Comparison of ENCODE assay signal across 30 mouse cellular contexts in genomic region chr5:5501583-5501982, GRCm38 (mm10). TPM values are rescaled to one million over a fixed set of nuclear protein-coding genes. Genes with fewer than 3 reads are reported as not detected.
DNase-seq lines count a peak whose midpoint lies in the region; ATAC-seq and TF ChIP-seq lines count a peak whose summit lies in the region.
"Had no signal": no experiment of that assay in that cellular context is flagged by ENCODE, and none has a peak within 500 bp of the region (broad histone marks: within the 10 kb centered on the region; RNA-seq: fewer than 3 reads in every experiment).

No protein-coding gene starts in this region.

- H3K4me3 ChIP-seq in hindbrain, postnatal 0 days (ENCODE audit: low read length), result no peak overlapping the region
- no peak overlapping the region for H3K4me3 ChIP-seq in hindbrain, embryonic 14.5 days (replicated peaks; ENCODE audit: low read length)
- no peak overlapping the region for H3K4me3 ChIP-seq in C2C12 (ENCODE audit: insufficient read depth, poor library complexity, severe bottlenecking)
- no peak overlapping the region for H3K4me3 ChIP-seq in forebrain, embryonic 16.5 days (replicated peaks; ENCODE audit: low read length)
- H3K4me3 ChIP-seq: embryonic facial prominence, embryonic 10.5 days; heart, embryonic 10.5 days; hindbrain, embryonic 10.5 days; liver, embryonic 15.5 days; neural tube, embryonic 13.5 days had no signal

- no peaks in the 10 kb centered on the region for H3K4me1 ChIP-seq in hindbrain, postnatal 0 days (ENCODE audit: insufficient read depth, low read length)
- H3K4me1 ChIP-seq in hindbrain, embryonic 14.5 days (replicated peaks; ENCODE audit: control insufficient read depth, insufficient read depth, low read length), result no peaks in the 10 kb centered on the region
- peaks cover 12% of the 10 kb centered on the region for H3K4me1 ChIP-seq in forebrain, embryonic 16.5 days (replicated peaks; ENCODE audit: control insufficient read depth, insufficient read depth, low read length)
- H3K4me1 ChIP-seq: embryonic facial prominence, embryonic 10.5 days; heart, embryonic 10.5 days; hindbrain, embryonic 10.5 days; liver, embryonic 15.5 days; neural tube, embryonic 13.5 days had no signal

- H3K27me3 ChIP-seq in hindbrain, postnatal 0 days (ENCODE audit: insufficient read depth, low read length), result no peaks in the 10 kb centered on the region
- no peaks in the 10 kb centered on the region for H3K27me3 ChIP-seq in hindbrain, embryonic 14.5 days (ENCODE audit: control insufficient read depth, insufficient read depth, low read length)
- H3K27me3 ChIP-seq in C2C12 (ENCODE audit: control insufficient read depth, insufficient read depth, insufficient read length), result no peaks in the 10 kb centered on the region
- H3K27me3 ChIP-seq in forebrain, embryonic 16.5 days (replicated peaks; ENCODE audit: control insufficient read depth, insufficient read depth, low read length), result no peaks in the 10 kb centered on the region; the same call in 1 of the 2 replicates
- H3K27me3 ChIP-seq: liver, embryonic 15.5 days; neural tube, embryonic 13.5 days had no signal

- no peak overlapping the region for H3K4me2 ChIP-seq in hindbrain, postnatal 0 days (ENCODE audit: low read depth, low read length)
- H3K4me2 ChIP-seq in hindbrain, embryonic 14.5 days (replicated peaks), result no peak overlapping the region
- H3K4me2 ChIP-seq in forebrain, embryonic 16.5 days (ENCODE audit: low read length), result no peak overlapping the region
- H3K4me2 ChIP-seq: liver, embryonic 15.5 days; neural tube, embryonic 13.5 days had no signal

- H3K9me3 ChIP-seq in hindbrain, postnatal 0 days (ENCODE audit: low read length), result no peaks in the 10 kb centered on the region
- H3K9me3 ChIP-seq in hindbrain, embryonic 14.5 days (ENCODE audit: control insufficient read depth, low read length), result no peaks in the 10 kb centered on the region
- H3K9me3 ChIP-seq in forebrain, embryonic 16.5 days (ENCODE audit: control insufficient read depth, low read length), result no peaks in the 10 kb centered on the region
- H3K9me3 ChIP-seq: embryonic facial prominence, embryonic 10.5 days; heart, embryonic 10.5 days; hindbrain, embryonic 10.5 days; liver, embryonic 15.5 days; neural tube, embryonic 13.5 days had no signal

- no peak overlapping the region for H3ac ChIP-seq in C2C12 (ENCODE audit: control insufficient read depth, insufficient read length, low read depth)

- H3K27ac ChIP-seq in hindbrain, postnatal 0 days, result no peak overlapping the region
- H3K27ac ChIP-seq in hindbrain, embryonic 14.5 days, result no peak overlapping the region
- no peak overlapping the region for H3K27ac ChIP-seq in forebrain, embryonic 16.5 days (ENCODE audit: low read length)
- H3K27ac ChIP-seq: embryonic facial prominence, embryonic 10.5 days; heart, embryonic 10.5 days; hindbrain, embryonic 10.5 days; liver, embryonic 15.5 days; neural tube, embryonic 13.5 days had no signal

- peaks cover 5% of the 10 kb centered on the region for H3K79me3 ChIP-seq in C2C12 (ENCODE audit: low read depth)

- H3K36me3 ChIP-seq in hindbrain, postnatal 0 days (ENCODE audit: insufficient read depth, low read length), result no peaks in the 10 kb centered on the region
- no peaks in the 10 kb centered on the region for H3K36me3 ChIP-seq in hindbrain, embryonic 14.5 days (replicated peaks; ENCODE audit: control insufficient read depth, insufficient read depth)
- peaks cover 37% of the 10 kb centered on the region for H3K36me3 ChIP-seq in C2C12 (ENCODE audit: control insufficient read depth, insufficient read depth)
- no peaks in the 10 kb centered on the region for H3K36me3 ChIP-seq in forebrain, embryonic 16.5 days (ENCODE audit: control insufficient read depth, insufficient read depth)
- H3K36me3 ChIP-seq: liver, embryonic 15.5 days; neural tube, embryonic 13.5 days had no signal

- peaks cover 12% of the 10 kb centered on the region for H3K79me2 ChIP-seq in C2C12 (ENCODE audit: control insufficient read depth, insufficient read depth)

- 60% methylated on average over 2 of the region's 2 CpGs for WGBS in hindbrain, postnatal 0 days
- WGBS in hindbrain, embryonic 14.5 days, result 78% methylated on average over 2 of the region's 2 CpGs
- 51% methylated on average over 2 of the region's 2 CpGs for WGBS in forebrain, embryonic 16.5 days

- DNase-seq in adrenal gland, postnatal 10 days, result peak; percentile 16
- no peak for DNase-seq in adrenal gland, postnatal 14 days
- peak; percentile 23 for DNase-seq in hindbrain, postnatal 0 days (ENCODE audit: low spot score)
- DNase-seq in hindbrain, embryonic 14.5 days (ENCODE audit: low spot score), result no peak
- DNase-seq in urinary bladder, postnatal 4 days (ENCODE audit: low spot score in 2 of 2), result no peak
- DNase-seq: adrenal gland, postnatal 25 days; cerebellum, adult 11 months; cerebellum, adult 9-11 months; gastrocnemius, postnatal 36 days; kidney, adult 18-20 months; layer of hippocampus, adult 9-11 months; midbrain, embryonic 14.5 days; thymus, postnatal 36 days had no signal

- no peak for ATAC-seq in hindbrain, postnatal 0 days
- no peak for ATAC-seq in hindbrain, embryonic 14.5 days (ENCODE audit: low FRiP score)
- peak; percentile 72 for ATAC-seq in forebrain, embryonic 16.5 days
- no peak for ATAC-seq in inflammation-experienced regulatory T-cells, adult 6 months

- no peak for TF ChIP-seq CTCF in hindbrain, postnatal 0 days (IDR thresholded peaks at IDR 0.05; ENCODE audit: low read depth)
- no peak for TF ChIP-seq CTCF in C2C12 (IDR thresholded peaks at IDR 0.05; ENCODE audit: control insufficient read depth, insufficient read depth, insufficient read length)

- no peak overlapping the region for H3K9ac ChIP-seq in hindbrain, postnatal 0 days (replicated peaks; ENCODE audit: low read length)
- H3K9ac ChIP-seq in hindbrain, embryonic 14.5 days, result no peak overlapping the region
- H3K9ac ChIP-seq in forebrain, embryonic 16.5 days (replicated peaks; ENCODE audit: low read depth, low read length), result no peak overlapping the region
- H3K9ac ChIP-seq: liver, embryonic 15.5 days; neural tube, embryonic 13.5 days had no signal

TF ChIP-seq in C2C12, 6 proteins besides CTCF, POLR2A, EP300 and RAD21:
- TF ChIP-seq CEBPB (IDR thresholded peaks at IDR 0.05; ENCODE audit: low read depth) (peak; percentile 6), MYOD1 (IDR thresholded peaks at IDR 0.05; ENCODE audit: control insufficient read depth, insufficient read length, low read depth) (no peak), MAX (IDR thresholded peaks at IDR 0.05) (no peak), MYOG (IDR thresholded peaks at IDR 0.05; ENCODE audit: control insufficient read depth, extremely low read depth, insufficient read length) (no peak), USF1 (IDR thresholded peaks at IDR 0.05; ENCODE audit: low read depth) (no peak), FOSL1 (IDR thresholded peaks at IDR 0.05; ENCODE audit: insufficient read depth, low read length, poor library complexity, severe bottlenecking) (no peak)

RNA-seq across cellular contexts. Expression of gene Cldn12, which starts 13.2 kb away (rescaled TPM):
- total RNA-seq in adrenal gland, postnatal 10 days (2021), result 10 to 100 TPM; 23.6 to 25.3 TPM
- 20.4 and 21.3 TPM in 2 replicates for total RNA-seq in adrenal gland, postnatal 14 days (2021)
- total RNA-seq in hindbrain, postnatal 0 days (2014; rRNA removed), result 17.6 and 17.7 TPM in 2 replicates
- polyA plus RNA-seq in hindbrain, postnatal 0 days (2015; fragmentation: Nextera tagmentation; extraction: Ambion mirVana), result 11.9 and 12.0 TPM in 2 replicates
- 17.8 and 18.1 TPM in 2 replicates for polyA plus RNA-seq in hindbrain, embryonic 14.5 days (2014; fragmentation: Nextera tagmentation; extraction: Ambion mirVana)
- polyA plus RNA-seq in C2C12 (2012; fragmentation: generic; extraction: Trizol), result 27.2 TPM
- 15.8 and 20.2 TPM in 2 replicates for polyA plus RNA-seq in forebrain, embryonic 16.5 days (2015; fragmentation: Nextera tagmentation; extraction: Ambion mirVana)
- polyA plus RNA-seq in inflammation-experienced regulatory T-cells, adult 6 months (2017; shearing (Covaris generic)), result 1 to 10 TPM; 2.3 to 2.8 (median 2.3) TPM

RNA-seq across cellular contexts. Expression of gene 1700015F17Rik, which starts 22.6 kb away (rescaled TPM):
- not detected for total RNA-seq in adrenal gland, postnatal 10 days (2021)
- total RNA-seq in adrenal gland, postnatal 14 days (2021), result not detected in 2 replicates
- not detected in 2 replicates for total RNA-seq in hindbrain, postnatal 0 days (2014; rRNA removed)
- polyA plus RNA-seq in hindbrain, postnatal 0 days (2015; fragmentation: Nextera tagmentation; extraction: Ambion mirVana), result 0.30 TPM in 1 of 2 replicates, not detected in the other
- polyA plus RNA-seq in hindbrain, embryonic 14.5 days (2014; fragmentation: Nextera tagmentation; extraction: Ambion mirVana), result not detected in 2 replicates
- polyA plus RNA-seq in C2C12 (2012; fragmentation: generic; extraction: Trizol), result not detected
- not detected in 2 replicates for polyA plus RNA-seq in forebrain, embryonic 16.5 days (2015; fragmentation: Nextera tagmentation; extraction: Ambion mirVana)
- polyA plus RNA-seq in inflammation-experienced regulatory T-cells, adult 6 months (2017; shearing (Covaris generic)), result not detected
- total RNA-seq: adrenal gland, postnatal 25 days; ES-E14; gastrocnemius, postnatal 36 days; megakaryocyte-erythroid progenitor cell, adult 5-6 weeks had no signal
- polyA plus RNA-seq: embryonic facial prominence, embryonic 10.5 days; heart, embryonic 10.5 days; heart, embryonic 16.5 days; kidney, embryonic 16.5 days; large intestine, adult 2 months; limb, embryonic 14.5 days; liver, embryonic 15.5 days; lung, embryonic 16.5 days; midbrain, embryonic 14.5 days; neural tube, embryonic 13.5 days; spleen, adult 2 months; stomach, embryonic 14.5 days had no signal

RNA-seq across cellular contexts. Expression of gene Gtpbp10, which starts 57.8 kb away (rescaled TPM):
- total RNA-seq in adrenal gland, postnatal 10 days (2021), result 10 to 100 TPM; 14.9 to 16.7 TPM
- total RNA-seq in adrenal gland, postnatal 14 days (2021), result 15.9 and 19.4 TPM in 2 replicates
- 12.3 and 18.4 TPM in 2 replicates for total RNA-seq in hindbrain, postnatal 0 days (2014; rRNA removed)
- 13.8 and 14.6 TPM in 2 replicates for polyA plus RNA-seq in hindbrain, postnatal 0 days (2015; fragmentation: Nextera tagmentation; extraction: Ambion mirVana)
- 21.7 and 22.0 TPM in 2 replicates for polyA plus RNA-seq in hindbrain, embryonic 14.5 days (2014; fragmentation: Nextera tagmentation; extraction: Ambion mirVana)
- 4.6 TPM for polyA plus RNA-seq in C2C12 (2012; fragmentation: generic; extraction: Trizol)
- 26.7 and 27.6 TPM in 2 replicates for polyA plus RNA-seq in forebrain, embryonic 16.5 days (2015; fragmentation: Nextera tagmentation; extraction: Ambion mirVana)
- 10 to 100 TPM; 12.9 to 17.7 (median 15.5) TPM for polyA plus RNA-seq in inflammation-experienced regulatory T-cells, adult 6 months (2017; shearing (Covaris generic))

Comparison
In these comparisons a context has a peak if more than half of its experiments do, and no peak if none do; other contexts are left out.
1. DNase-seq: peak in adrenal gland, postnatal 10 days (single experiment) and hindbrain, postnatal 0 days (single experiment); none in adrenal gland, postnatal 14 days (single experiment), hindbrain, embryonic 14.5 days (single experiment) and urinary bladder, postnatal 4 days (0 of 2).